Mouse (Mus musculus) adrenal gland, adult 10 weeks (tissue): ENCODE measurements around the gene Sertad2. TPM values are rescaled to one million over a fixed set of nuclear protein-coding genes. Genes with fewer than 3 reads are reported as not detected.

ENCODE experiments used
- polyA plus RNA-seq: library from polyadenylated mRNA; stranded (reverse); fragments of 350-450 nt; fragmentation: Illumina TruSeq; extraction: RNeasy Lipid Tissue Mini Kit (QIAGEN cat#74804); gene quantifications from one replicate; pipeline ENCODE4 v1.2.3, GENCODE M21; 2014; ENCODE audit warnings: low read depth, low replicate concordance

Gene Sertad2
- polyA plus RNA-seq: 12.1 TPM

DNA sequence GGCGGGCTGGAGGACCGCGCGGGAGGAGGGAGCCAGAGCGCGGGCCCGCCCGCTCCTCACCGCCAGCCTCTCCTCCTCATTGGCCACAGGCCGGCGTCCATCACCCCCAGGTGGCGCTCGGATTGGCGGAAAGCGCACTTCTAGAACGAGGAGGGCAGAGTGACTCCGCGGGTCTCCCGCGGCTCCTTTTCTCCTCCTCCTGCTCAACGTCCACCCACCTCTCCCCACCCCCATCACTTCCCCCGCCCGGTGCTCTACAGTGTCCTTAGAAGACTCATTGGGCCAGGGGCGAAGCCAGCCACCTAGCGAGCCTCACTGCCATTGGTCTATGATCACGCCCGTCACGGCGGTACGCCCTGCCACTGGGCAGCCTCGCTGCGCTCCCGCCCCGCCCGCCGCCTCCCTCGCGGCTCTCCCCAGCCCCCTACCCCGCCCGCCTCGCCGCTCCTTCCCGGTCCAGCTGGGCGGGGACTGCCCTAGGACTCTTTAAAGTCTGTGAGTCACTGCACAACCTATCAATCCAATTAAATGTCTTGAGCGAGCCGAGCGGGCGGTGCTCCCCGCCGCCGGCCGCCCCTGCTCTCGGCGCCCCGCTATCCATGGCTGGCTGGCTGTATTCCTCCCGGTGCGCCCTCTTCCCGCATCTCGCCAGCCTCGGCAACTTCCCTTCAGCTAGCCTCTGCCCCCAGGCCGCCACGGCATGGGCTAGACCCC lies at the start of gene Sertad2:
TSS of gene Sertad2 (plus strand) at position 515 of the 714 bp plus-strand sequence.

Other genes with a start within 250 kb of the Sertad2 start
- 9.8 TPM for gene Slc1a4, start 210.5 kb upstream of the Sertad2 start, polyA plus RNA-seq
- 125 TPM for gene Aftph, start 198.3 kb downstream of the Sertad2 start, polyA plus RNA-seq